Mouse (Mus musculus) midbrain, embryonic 13.5 days (tissue): ENCODE data around the gene Phb. TPM values are rescaled to one million over a fixed set of nuclear protein-coding genes. Genes with fewer than 3 reads are reported as not detected.
"Not testable (repeated sequence)": the region's sequence is repeated elsewhere in the genome, so short reads cannot be mapped to it uniquely, and the experiment has no call there.

ENCODE experiments used
- ATAC-seq: fragments of 200-750 bp; cut with Nextera tagmentation; 2 replicates; pipeline ENCODE4 v1.8.0; 2017; ENCODE audit warnings: mild to moderate bottlenecking, moderate TSS enrichment, moderate library complexity
- H3K27ac ChIP-seq: fragments of 300-500 bp; sonication (generic); 2 replicates; pipeline ENCODE4 v1.5.1; 2015; ENCODE audit warnings: inconsistent platforms, mild to moderate bottlenecking, moderate library complexity
- H3K27me3 ChIP-seq: fragments of 300-500 bp; sonication (generic); 2 replicates; pipeline ENCODE4 v1.6.1; 2015; ENCODE audit warnings: mild to moderate bottlenecking, inconsistent platforms
- H3K36me3 ChIP-seq: fragments of 300-500 bp; sonication (generic); 2 replicates; pipeline ENCODE4 v1.6.1; 2015; ENCODE audit warnings: mild to moderate bottlenecking, inconsistent platforms
- H3K4me1 ChIP-seq: fragments of 300-500 bp; sonication (generic); replicated peaks from 2 replicates; pipeline ENCODE4 v1.6.1; 2015; ENCODE audit warnings: inconsistent platforms
- H3K4me2 ChIP-seq: fragments of 300-500 bp; sonication (generic); replicated peaks from 2 replicates; pipeline ENCODE4 v1.6.1; 2015; ENCODE audit warnings: moderate library complexity, mild to moderate bottlenecking, inconsistent platforms
- H3K4me3 ChIP-seq: fragments of 300-500 bp; sonication (generic); replicated peaks from 2 replicates; pipeline ENCODE4 v1.5.1; 2015; ENCODE audit warnings: mild to moderate bottlenecking, inconsistent platforms
- H3K9ac ChIP-seq: fragments of 300-500 bp; sonication (generic); replicated peaks from 2 replicates; pipeline ENCODE4 v1.6.1; 2015; ENCODE audit warnings: mild to moderate bottlenecking, inconsistent platforms
- H3K9me3 ChIP-seq: fragments of 300-500 bp; sonication (generic); 2 replicates; pipeline ENCODE4 v1.6.1; 2016; ENCODE audit warnings: mild to moderate bottlenecking, inconsistent platforms
- WGBS: fragments of 180-500 bp; shearing (Covaris S2); methylation state at CpG from one replicate; pipeline ENCODE4 v1.1.7; 2015; 5-methylcytosine and 5-hydroxymethylcytosine counted together
- polyA plus RNA-seq: library from polyadenylated mRNA; unstranded; fragments of >200 nt; fragmentation: Nextera tagmentation; extraction: Ambion mirVana; gene quantifications from 2 replicates; pipeline ENCODE4 v1.2.1, GENCODE M21; 2015

Gene Phb
- polyA plus RNA-seq, 1 experiment from 2014 or later, result 168 TPM

GRCm38 (mm10) chr11:95657449-95657848 lies 9.3 kb upstream of the Phb start:
- Histone ChIP-seq H3K27me3 (0 out of 2 replicates have a peak, but pooled peaks cover 7% of the 10 kb centered on the region), H3K36me3 (no peaks in the 10 kb centered on the region), H3K4me3 (no peak overlapping the region), H3K27ac (no peak overlapping the region), H3K9me3 (no peaks in the 10 kb centered on the region), H3K4me2 (no peak overlapping the region), H3K9ac (no peak overlapping the region), H3K4me1 (no peaks in the 10 kb centered on the region)
- no peak for ATAC-seq
- 76% methylated on average over 4 of the region's 4 CpGs for WGBS

GRCm38 (mm10) chr11:95667177-95667576 lies 420 bp downstream of the Phb start:
- Histone ChIP-seq H3K4me3 (peak overlapping the region; percentile 82), H3K27ac (no peak overlapping the region), H3K36me3 (peaks cover 32% of the 10 kb centered on the region), H3K4me1 (peaks cover 12% of the 10 kb centered on the region), H3K27me3 (no peaks in the 10 kb centered on the region), H3K9me3 (no peaks in the 10 kb centered on the region), H3K9ac (peak overlapping the region; percentile 80), H3K4me2 (peak overlapping the region; percentile 95)
- WGBS, result 3% methylated on average over 11 of the region's 11 CpGs
- peak; percentile 17 for ATAC-seq

GRCm38 (mm10) chr11:95668086-95668485 lies 1.3 kb downstream of the Phb start:
- not testable (repeated sequence) for H3K9ac ChIP-seq, ATAC-seq, H3K9me3 ChIP-seq, H3K27me3 ChIP-seq, H3K27ac ChIP-seq
- peaks cover 38% of the 10 kb centered on the region for H3K36me3 ChIP-seq
- peaks cover 12% of the 10 kb centered on the region for H3K4me1 ChIP-seq
- peak overlapping the region; percentile 95; the same call in 1 of the 2 replicates for H3K4me2 ChIP-seq
- WGBS, result 94% methylated on average over 7 of the region's 7 CpGs
- H3K4me3 ChIP-seq, result peak overlapping the region; percentile 82; the same call in 1 of the 2 replicates

GRCm38 (mm10) chr11:95675498-95675897 lies 8.7 kb downstream of the Phb start:
- Histone ChIP-seq H3K4me2 (no peak overlapping the region), H3K36me3 (peaks cover 83% of the 10 kb centered on the region), H3K27ac (0 out of 2 replicates have a peak overlapping the region, but pooled peaks have one; percentile 12), H3K4me1 (peaks cover 5% of the 10 kb centered on the region; the same call in 1 of the 2 replicates), H3K9me3 (no peaks in the 10 kb centered on the region), H3K27me3 (no peaks in the 10 kb centered on the region), H3K4me3 (no peak overlapping the region), H3K9ac (no peak overlapping the region)
- ATAC-seq, result no peak
- 89% methylated on average over 14 of the region's 14 CpGs for WGBS

- no peaks in the 10 kb centered on the region for H3K27me3 ChIP-seq
- peak overlapping the region; percentile 25; the same call in 1 of the 2 replicates for H3K9ac ChIP-seq
- H3K4me2 ChIP-seq, result no peak overlapping the region
- H3K4me1 ChIP-seq, result peaks cover 5% of the 10 kb centered on the region; the same call in 1 of the 2 replicates
- H3K9me3 ChIP-seq, result no peaks in the 10 kb centered on the region
- 23% methylated on average over 6 of the region's 6 CpGs for WGBS
- peaks cover 83% of the 10 kb centered on the region for H3K36me3 ChIP-seq
- H3K27ac ChIP-seq, result peak overlapping the region; percentile 12; the same call in 1 of the 2 replicates
- ATAC-seq, result peak; percentile 67; the same call in 1 of the 2 replicates
- no peak overlapping the region for H3K4me3 ChIP-seq
Observed at GRCm38 (mm10) chr11:95676307-95676706, 9.6 kb downstream of the Phb start.

GRCm38 (mm10) chr11:95677925-95678701 lies 11.4 kb downstream of the Phb start:
- Histone ChIP-seq H3K36me3 (peaks cover 79% of the 10 kb centered on the region), H3K27ac (no peak overlapping the region), H3K4me3 (no peak overlapping the region), H3K9me3 (no peaks in the 10 kb centered on the region), H3K9ac (no peak overlapping the region), H3K4me1 (peaks cover 5% of the 10 kb centered on the region; the same call in 1 of the 2 replicates), H3K27me3 (no peaks in the 10 kb centered on the region), H3K4me2 (no peak overlapping the region)
- ATAC-seq, result no peak
- WGBS, result 93% methylated on average over 14 of the region's 14 CpGs

GRCm38 (mm10) chr11:95681995-95682601 lies 15.3 kb downstream of the Phb start:
- Histone ChIP-seq H3K27ac (no peak overlapping the region), H3K4me1 (no peaks in the 10 kb centered on the region), H3K9ac (no peak overlapping the region), H3K4me2 (no peak overlapping the region), H3K9me3 (no peaks in the 10 kb centered on the region), H3K4me3 (no peak overlapping the region), H3K27me3 (no peaks in the 10 kb centered on the region), H3K36me3 (peaks cover 50% of the 10 kb centered on the region)
- 74% methylated on average over 9 of the region's 9 CpGs for WGBS
- no peak for ATAC-seq

- H3K27ac ChIP-seq, result no peak overlapping the region
- H3K36me3 ChIP-seq, result peaks cover 42% of the 10 kb centered on the region
- 88% methylated on average over 3 of the region's 3 CpGs for WGBS
- no peak for ATAC-seq
- no peak overlapping the region for H3K4me3 ChIP-seq
- H3K27me3 ChIP-seq, result no peaks in the 10 kb centered on the region
- H3K9ac ChIP-seq, result no peak overlapping the region
- no peaks in the 10 kb centered on the region for H3K4me1 ChIP-seq
- no peak overlapping the region for H3K4me2 ChIP-seq
- H3K9me3 ChIP-seq, result no peaks in the 10 kb centered on the region
Observed at GRCm38 (mm10) chr11:95682946-95683345, 16.2 kb downstream of the Phb start.

- Histone ChIP-seq H3K36me3 (peaks cover 14% of the 10 kb centered on the region), H3K9me3 (no peaks in the 10 kb centered on the region), H3K27me3 (no peaks in the 10 kb centered on the region), H3K4me2 (no peak overlapping the region), H3K27ac (no peak overlapping the region), H3K4me3 (no peak overlapping the region), H3K4me1 (no peaks in the 10 kb centered on the region), H3K9ac (no peak overlapping the region)
- ATAC-seq, result no peak
- 7% methylated on average over 4 of the region's 4 CpGs for WGBS
Observed at GRCm38 (mm10) chr11:95686031-95686430, 19.3 kb downstream of the Phb start.

- H3K4me2 ChIP-seq, result no peak overlapping the region
- H3K4me3 ChIP-seq, result no peak overlapping the region
- H3K27me3 ChIP-seq, result no peaks in the 10 kb centered on the region
- H3K4me1 ChIP-seq, result no peaks in the 10 kb centered on the region
- peaks cover 2% of the 10 kb centered on the region for H3K36me3 ChIP-seq
- H3K9me3 ChIP-seq, result no peaks in the 10 kb centered on the region
- no peak overlapping the region for H3K9ac ChIP-seq
- WGBS, result 39% methylated on average over 11 of the region's 11 CpGs
- no peak for ATAC-seq
- no peak overlapping the region for H3K27ac ChIP-seq
Observed at GRCm38 (mm10) chr11:95687084-95687656, 20.4 kb downstream of the Phb start.

GRCm38 (mm10) chr11:95688515-95688914 lies 21.8 kb downstream of the Phb start:
- H3K9me3 ChIP-seq, result no peaks in the 10 kb centered on the region
- H3K4me2 ChIP-seq, result no peak overlapping the region
- no peaks in the 10 kb centered on the region for H3K36me3 ChIP-seq
- WGBS, result 84% methylated on average over 6 of the region's 6 CpGs
- no peaks in the 10 kb centered on the region for H3K27me3 ChIP-seq
- H3K27ac ChIP-seq, result no peak overlapping the region
- no peak overlapping the region for H3K4me3 ChIP-seq
- H3K9ac ChIP-seq, result no peak overlapping the region
- ATAC-seq, result no peak
- H3K4me1 ChIP-seq, result no peaks in the 10 kb centered on the region

- Histone ChIP-seq H3K9ac (no peak overlapping the region), H3K4me3 (no peak overlapping the region), H3K9me3 (no peaks in the 10 kb centered on the region), H3K27me3 (no peaks in the 10 kb centered on the region), H3K4me1 (no peaks in the 10 kb centered on the region), H3K4me2 (no peak overlapping the region), H3K27ac (no peak overlapping the region), H3K36me3 (no peaks in the 10 kb centered on the region)
- 84% methylated on average over 7 of the region's 7 CpGs for WGBS
- no peak for ATAC-seq
Observed at GRCm38 (mm10) chr11:95688981-95689380, 22.2 kb downstream of the Phb start.
